Comparison of ENCODE assay signal across 8 mouse cellular contexts in the genomic region with DNA sequence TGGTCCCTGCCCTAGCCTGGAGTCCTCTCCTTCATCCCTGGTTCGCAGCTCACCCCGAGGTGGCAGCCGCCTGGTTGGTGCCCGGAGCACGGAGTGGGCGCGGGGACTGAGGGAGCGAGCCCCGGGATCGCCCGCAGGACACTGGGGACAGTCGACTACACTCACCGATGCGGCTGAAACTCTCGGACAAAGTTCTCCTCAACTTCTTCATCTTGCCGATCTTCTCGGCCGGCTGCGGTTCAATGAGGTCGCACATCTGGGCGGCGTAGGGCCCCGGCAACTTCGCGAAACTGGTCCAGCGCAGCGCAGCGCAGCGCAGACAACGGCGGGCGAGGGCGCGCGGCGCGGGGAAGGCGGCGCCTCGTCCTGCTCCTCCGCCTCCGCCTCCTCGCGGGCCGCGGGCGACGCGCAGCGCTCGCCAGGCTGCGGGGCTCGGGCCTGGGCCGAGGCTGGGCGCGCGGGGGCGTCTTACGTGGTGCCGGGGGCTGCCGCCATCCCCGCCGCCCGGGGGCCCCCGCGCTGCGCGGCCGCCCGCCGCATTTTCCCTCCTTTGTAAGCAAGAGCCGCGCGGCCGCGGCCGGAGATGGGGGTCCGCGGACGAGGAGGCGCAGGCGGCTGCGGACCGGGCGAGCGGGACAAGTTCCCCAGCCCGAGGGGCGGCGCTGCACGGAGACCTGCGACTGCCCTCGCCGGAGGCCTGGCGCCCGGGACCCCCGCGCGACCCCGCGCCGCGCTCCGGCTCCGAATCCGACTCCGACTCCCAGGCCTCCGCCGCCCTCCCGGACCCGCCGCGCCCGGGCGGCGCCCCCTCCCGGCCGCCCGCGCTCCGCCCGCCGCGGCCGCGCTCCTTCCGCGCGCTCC. TPM values are rescaled to one million over a fixed set of nuclear protein-coding genes. Genes with fewer than 3 reads are reported as not detected.
DNase-seq lines count a peak whose midpoint lies in the region; ATAC-seq lines count a peak whose summit lies in the region.

No protein-coding gene starts in this region.

- H3K9me3 ChIP-seq in hindbrain, embryonic 12.5 days (replicated peaks), result no peaks in the 10 kb centered on the region

- peaks cover 30% of the 10 kb centered on the region for H3K4me1 ChIP-seq in hindbrain, embryonic 12.5 days

- ATAC-seq in hindbrain, embryonic 12.5 days (ENCODE audit: low FRiP score), result peak; percentile 96

- DNase-seq in NIH3T3 (ENCODE audit: low read depth), result peak; percentile 87
- DNase-seq in cerebellum, adult 9-11 months, result peak; percentile 52
- peak; percentile 33 to 38 for DNase-seq in frontal cortex, postnatal 25 days (ENCODE audit: low spot score in 2 of 2)
- DNase-seq in left cerebral cortex, adult 18-20 months (ENCODE audit: low spot score in 2 of 2), result peak; percentile 54 to 68
- peak; percentile 62 for DNase-seq in lung, postnatal 25 days (ENCODE audit: low spot score)
- DNase-seq in retina, embryonic 14.5 days (ENCODE audit: low spot score), result peak; percentile 74
- DNase-seq in urinary bladder, postnatal 25 days (ENCODE audit: low spot score), result peak; percentile 63

- H3K9ac ChIP-seq in hindbrain, embryonic 12.5 days, result peak overlapping the region; percentile 89

- H3K27ac ChIP-seq in hindbrain, embryonic 12.5 days, result peak overlapping the region; percentile 95

- H3K4me2 ChIP-seq in hindbrain, embryonic 12.5 days (replicated peaks), result peak overlapping the region; percentile 70

- no peaks in the 10 kb centered on the region for H3K36me3 ChIP-seq in hindbrain, embryonic 12.5 days

- H3K27me3 ChIP-seq in hindbrain, embryonic 12.5 days, result no peaks in the 10 kb centered on the region

- peak overlapping the region; percentile 76 for H3K4me3 ChIP-seq in hindbrain, embryonic 12.5 days

- WGBS in hindbrain, embryonic 12.5 days, result under 1% methylated on average over 96 of the region's 128 CpGs

RNA-seq across cellular contexts. Expression of a gene that starts 40.0 kb away (rescaled TPM):
- polyA plus RNA-seq in hindbrain, embryonic 12.5 days (2016; fragmentation: Nextera tagmentation; extraction: Ambion mirVana), result 43.8 and 46.3 TPM in 2 replicates
- total RNA-seq in left cerebral cortex, adult 18-20 months (2021), result 100 to 1,000 TPM; 209 to 215 TPM

Comparison
In these comparisons a context has a peak if more than half of its experiments do, and no peak if none do; other contexts are left out.
1. Peak in every context shown above with its lines: DNase-seq, ATAC-seq, H3K4me3 ChIP-seq and H3K27ac ChIP-seq.
2. DNase-seq: peak in every context shown above with its lines; median percentile 87 in NIH3T3; 74 in retina, embryonic 14.5 days; 63 in urinary bladder, postnatal 25 days; 62 in lung, postnatal 25 days; 61 in left cerebral cortex, adult 18-20 months; 52 in cerebellum, adult 9-11 months; 36 in frontal cortex, postnatal 25 days.